Mouse (Mus musculus) left cerebral cortex, adult 9 months (tissue): ENCODE results near the gene C1qtnf9.

Experiments used
- DNase-seq, 2 experiments: peaks; one replicate each; pipeline ENCODE4 v3.0.0; 2022; ENCODE audit warnings: low spot score in 2 of 2

The C1qtnf9 gene

DNA sequence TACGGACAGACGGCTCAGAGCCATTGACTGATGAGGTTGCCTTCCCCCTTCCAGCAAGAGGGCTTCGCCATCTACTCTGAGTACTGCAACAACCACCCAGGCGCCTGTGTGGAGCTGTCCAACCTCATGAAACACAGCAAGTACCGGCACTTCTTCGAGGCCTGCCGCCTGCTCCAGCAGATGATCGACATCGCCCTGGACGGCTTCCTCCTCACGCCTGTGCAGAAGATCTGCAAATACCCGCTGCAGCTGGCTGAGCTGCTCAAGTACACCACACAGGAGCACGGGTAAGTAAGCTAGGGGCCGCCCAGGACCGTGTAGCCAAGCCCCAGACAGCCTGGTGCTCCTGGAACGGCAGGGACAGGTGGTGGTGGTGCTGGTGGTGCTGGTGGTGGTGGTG is 16.4 kb upstream of the C1qtnf9 start:
- DNase-seq, result no peak

DNA sequence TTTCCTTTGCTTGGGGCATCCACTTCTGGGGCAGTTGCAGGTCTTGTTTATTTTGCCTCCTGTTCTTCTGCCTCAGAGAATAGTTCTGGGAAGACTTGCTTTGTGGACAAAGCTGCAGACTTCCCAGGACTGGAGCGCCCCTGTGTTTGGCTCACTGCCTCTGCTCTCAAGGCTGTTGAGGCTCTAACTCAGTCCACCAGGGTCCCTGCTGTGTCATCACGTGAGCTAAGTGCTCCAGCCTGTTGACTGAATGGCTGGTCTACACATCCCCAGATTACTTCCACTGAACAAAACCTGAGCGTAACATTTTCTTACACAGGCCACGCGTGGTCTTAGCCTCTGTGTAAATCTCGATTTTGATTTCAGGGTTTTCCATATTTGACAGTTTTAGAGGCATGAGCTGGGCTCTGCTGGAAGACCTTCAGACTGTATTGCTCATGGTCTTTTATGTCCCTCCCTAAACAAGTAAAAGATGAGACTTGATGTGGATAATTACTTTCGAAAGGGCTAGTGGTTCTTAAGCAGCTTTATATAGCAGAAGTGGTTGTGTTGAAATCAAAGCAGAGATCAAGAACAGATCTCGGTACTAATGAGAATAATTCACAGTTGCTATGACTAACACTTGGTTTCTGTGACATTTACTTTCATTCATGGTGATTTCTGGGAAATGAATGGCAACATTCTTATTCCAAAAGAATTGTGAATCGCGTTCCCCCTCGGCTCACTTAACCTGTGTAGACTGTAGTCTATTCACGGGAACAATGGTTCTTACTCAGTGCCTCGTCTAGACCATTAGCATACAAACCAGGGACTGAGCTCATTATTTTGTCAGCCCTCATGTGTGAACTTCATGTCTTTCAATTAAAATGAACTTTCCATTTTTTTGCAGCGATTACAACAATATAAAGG is 14.8 kb upstream of the C1qtnf9 start:
- no peak for DNase-seq

- DNase-seq, result no peak
Measured at GRCm38 (mm10) chr14:60753801-60754126, 14.2 kb upstream of the C1qtnf9 start.

DNA sequence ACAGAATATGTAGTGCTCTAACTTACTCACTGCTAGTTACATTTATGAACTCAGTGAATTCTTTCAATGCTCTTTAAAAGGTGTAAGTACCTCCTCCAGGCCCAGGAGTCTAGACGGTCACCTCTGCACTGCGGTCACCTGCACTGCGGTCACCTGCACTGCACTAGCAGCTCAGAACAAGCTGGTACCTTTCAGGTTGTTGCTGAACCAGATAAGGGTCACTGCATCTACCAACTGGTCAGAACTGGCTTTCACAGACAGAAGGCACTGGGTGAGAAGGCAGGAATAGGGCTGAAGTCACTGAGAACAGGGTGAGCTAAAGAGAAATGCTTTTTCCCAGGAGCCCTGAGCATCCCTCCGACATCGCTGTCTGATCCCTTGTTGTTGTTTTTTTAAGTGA is 13.3 kb upstream of the C1qtnf9 start:
- no peak for DNase-seq

DNA sequence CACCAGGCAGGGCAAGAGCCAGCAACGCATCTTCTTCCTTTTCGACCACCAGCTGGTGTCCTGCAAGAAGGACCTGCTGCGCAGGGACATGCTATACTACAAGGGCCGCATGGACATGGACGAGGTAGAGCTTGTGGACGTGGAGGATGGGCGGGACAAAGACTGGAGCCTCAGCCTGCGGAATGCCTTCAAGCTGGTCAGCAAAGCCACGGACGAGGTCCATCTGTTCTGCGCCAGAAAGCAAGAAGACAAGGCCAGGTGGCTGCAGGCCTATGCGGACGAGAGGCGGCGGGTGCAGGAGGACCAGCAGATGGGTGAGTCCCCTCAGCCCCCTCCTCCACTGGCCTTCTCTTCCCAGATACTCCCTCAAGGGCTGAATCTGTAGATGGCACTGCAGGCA is 11.7 kb upstream of the C1qtnf9 start:
- no peak for DNase-seq

DNA sequence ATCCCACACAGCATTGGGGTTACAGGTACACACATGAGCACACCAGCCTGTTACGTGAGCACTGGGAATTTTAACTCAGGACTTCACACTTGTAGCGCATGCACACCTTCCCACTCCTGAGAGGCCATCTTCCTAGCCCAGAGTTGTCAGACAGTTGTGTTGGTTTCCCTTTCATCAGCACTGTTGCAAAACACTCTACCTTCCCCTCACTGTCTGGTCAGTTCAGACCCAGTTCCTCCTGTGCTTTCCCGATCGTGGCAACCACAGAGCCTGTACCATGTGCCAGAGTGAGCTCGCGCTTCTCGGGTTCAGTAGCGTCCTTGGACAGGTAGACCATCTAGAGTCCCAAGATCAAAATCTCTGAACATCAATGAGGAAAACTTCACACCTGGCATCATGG is 10.7 kb upstream of the C1qtnf9 start:
- no peak for DNase-seq

- no peak for DNase-seq
Measured at GRCm38 (mm10) chr14:60757722-60758121, 10.2 kb upstream of the C1qtnf9 start.

GRCm38 (mm10) chr14:60759097-60759496 is 8.8 kb upstream of the C1qtnf9 start:
- DNase-seq, result no peak

DNA sequence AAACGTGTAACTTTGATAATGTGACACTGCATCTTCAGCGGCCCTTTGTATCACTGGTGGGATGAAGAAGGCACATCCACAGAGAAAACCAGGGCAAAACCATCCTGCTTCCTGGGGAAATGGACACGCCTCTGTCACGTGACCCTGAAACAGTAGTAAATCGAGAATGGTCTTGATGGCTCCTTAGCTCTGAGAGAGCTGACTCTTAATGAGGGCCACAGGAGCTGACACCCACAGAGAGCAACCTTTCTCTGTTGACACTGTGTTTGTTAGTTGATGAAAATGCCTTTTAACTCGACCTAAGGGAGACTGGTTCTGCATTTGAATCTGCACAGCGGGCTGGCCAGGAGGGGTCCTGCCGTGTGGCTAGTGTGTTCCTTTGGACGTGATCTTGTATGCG is 6.1 kb upstream of the C1qtnf9 start:
- no peak for DNase-seq

DNA sequence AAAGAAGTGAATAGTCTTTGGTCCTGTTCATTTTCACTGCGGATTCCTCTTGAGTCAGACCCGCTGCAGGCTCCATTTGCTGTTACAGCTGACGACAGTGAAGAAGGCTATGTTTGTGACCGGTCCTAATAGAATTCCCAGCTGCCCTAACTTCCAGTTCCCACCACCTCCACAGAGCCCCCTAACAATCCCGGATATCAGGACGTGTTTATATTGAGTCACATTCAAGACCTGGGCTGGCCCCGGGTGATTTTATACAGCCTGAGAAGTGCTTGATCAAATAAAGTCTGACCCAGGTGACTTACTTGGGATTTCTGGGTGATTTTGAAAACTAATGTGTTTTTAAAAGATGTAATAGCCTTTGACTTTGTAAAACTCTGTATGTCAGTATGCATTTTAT is 5.2 kb upstream of the C1qtnf9 start:
- no peak for DNase-seq

GRCm38 (mm10) chr14:60763746-60764145 is 4.2 kb upstream of the C1qtnf9 start:
- no peak for DNase-seq

- no peak for DNase-seq
Measured at GRCm38 (mm10) chr14:60764526-60764925, 3.4 kb upstream of the C1qtnf9 start.

DNA sequence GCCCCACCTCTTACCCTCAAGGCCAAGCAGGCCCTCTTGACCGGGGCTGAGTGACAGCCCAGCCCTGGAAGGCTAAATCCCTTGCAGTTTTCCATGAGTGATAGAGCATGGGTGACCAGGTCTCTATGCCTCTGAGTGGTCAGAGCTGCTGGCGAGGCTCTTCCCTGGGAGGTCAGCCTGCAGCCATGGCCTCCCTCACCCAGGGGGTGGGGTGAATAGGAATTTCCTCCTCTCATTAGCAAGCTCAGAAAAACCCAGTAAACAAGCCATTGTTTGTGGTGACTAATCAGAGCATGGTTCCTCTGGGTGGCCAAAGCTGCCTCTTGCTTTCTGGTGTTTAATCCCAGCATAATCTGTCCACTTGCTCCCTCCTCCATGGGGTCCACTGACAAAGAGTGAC is 2.9 kb upstream of the C1qtnf9 start:
- no peak for DNase-seq

GRCm38 (mm10) chr14:60769340-60769739 is 1.4 kb downstream of the C1qtnf9 start:
- no peak for DNase-seq

DNA sequence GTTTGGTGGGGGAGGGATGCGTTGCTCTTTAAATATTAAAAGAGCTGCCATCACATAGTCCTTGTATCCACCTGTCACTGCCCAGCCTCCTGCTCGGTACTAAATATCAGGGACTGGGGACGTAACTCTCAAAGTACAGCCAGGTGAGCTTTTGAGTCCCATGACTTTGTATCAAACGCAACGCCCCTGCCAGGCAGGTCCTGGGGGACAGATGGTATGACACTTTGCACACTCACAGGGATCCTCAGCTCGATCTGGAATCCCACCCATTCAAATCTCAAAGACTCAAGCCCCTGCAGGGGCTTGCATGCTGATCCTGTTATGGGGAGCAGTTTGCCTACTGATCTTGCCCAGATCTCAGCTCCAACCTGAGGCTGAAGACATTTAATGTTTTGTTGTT is 2.7 kb downstream of the C1qtnf9 start:
- DNase-seq, result no peak

- peak; percentile 26 to 77 for DNase-seq
Measured at GRCm38 (mm10) chr14:60771057-60771456, 3.1 kb downstream of the C1qtnf9 start.

DNA sequence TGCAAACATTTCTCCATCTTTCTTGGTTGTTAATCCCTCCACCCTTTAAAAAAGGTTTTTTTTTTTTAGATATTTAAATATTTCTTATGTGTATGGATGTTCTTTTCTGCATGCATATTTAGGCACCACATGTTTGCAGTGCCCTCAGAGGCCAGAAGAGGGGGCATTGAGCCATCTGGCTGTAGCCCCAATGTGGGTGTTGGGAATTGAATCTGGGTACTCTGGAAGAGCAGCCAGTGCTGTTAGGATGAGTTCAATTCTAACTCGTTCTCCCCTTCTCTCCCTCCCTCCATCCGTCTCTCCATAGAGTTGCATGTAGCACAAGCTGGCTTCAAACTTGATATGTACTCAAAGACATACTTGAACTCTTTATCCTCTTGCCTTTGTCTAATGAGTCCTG is 5.5 kb downstream of the C1qtnf9 start:
- no peak for DNase-seq

- no peak for DNase-seq
Measured at GRCm38 (mm10) chr14:60776521-60776920, 8.6 kb downstream of the C1qtnf9 start.

DNA sequence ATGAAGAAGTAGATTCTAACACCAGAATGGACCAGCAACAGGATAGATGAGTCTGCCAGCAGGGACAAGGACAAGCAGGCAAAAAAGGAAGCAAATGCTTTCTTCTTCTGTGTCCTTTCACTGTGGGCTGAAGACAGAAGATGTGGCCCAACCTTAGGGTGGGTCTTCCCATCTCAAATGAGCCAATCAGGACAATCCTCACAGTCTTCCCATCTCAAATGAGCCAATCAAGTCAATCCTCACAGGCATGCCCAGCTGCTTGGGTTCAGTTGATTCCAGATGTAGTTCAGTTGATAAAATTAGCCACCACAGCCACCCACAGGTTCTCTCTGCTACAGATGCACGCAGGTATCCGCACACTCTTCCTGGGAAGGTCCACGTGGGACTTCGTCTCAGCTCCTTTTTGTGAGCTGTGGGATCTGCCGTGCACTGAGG is 9.6 kb downstream of the C1qtnf9 start:
- DNase-seq, result no peak

DNA sequence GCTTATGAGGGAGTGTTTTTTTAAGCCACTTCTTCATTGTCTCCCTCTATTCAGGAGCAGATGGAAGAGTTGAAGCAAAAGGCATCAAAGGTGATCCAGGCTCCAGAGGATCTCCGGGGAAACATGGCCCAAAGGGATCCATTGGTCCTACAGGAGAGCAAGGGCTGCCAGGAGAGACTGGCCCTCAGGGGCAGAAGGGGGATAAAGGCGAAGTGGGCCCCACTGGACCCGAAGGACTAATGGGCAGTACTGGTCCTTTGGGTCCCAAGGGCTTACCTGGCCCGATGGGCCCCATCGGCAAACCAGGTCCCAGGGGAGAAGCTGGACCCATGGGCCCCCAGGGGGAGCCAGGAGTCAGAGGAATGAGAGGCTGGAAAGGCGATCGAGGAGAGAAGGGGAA is 11.3 kb downstream of the C1qtnf9 start:
- DNase-seq, result no peak

GRCm38 (mm10) chr14:60782121-60782656 is 14.3 kb downstream of the C1qtnf9 start:
- DNase-seq, result no peak

DNA sequence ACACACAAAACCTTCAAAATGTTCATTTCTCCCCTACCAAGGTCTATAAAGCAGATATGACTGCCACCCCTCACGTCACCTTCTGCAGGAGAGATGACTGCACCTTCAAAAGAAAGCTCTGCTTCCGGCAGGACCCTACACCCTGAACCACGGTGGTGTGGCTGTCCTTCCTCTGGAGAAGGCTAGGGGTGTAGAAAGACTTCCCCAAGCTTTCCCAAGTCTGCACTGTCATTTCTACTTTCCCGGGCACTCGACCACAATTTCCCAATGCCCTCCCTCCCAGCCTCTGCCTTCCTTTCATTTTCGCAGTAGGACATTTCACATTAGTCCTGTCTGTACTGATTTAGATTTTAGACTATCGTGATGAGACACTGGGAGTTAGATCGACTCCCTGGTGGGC is 15.3 kb downstream of the C1qtnf9 start:
- DNase-seq, result no peak

DNA sequence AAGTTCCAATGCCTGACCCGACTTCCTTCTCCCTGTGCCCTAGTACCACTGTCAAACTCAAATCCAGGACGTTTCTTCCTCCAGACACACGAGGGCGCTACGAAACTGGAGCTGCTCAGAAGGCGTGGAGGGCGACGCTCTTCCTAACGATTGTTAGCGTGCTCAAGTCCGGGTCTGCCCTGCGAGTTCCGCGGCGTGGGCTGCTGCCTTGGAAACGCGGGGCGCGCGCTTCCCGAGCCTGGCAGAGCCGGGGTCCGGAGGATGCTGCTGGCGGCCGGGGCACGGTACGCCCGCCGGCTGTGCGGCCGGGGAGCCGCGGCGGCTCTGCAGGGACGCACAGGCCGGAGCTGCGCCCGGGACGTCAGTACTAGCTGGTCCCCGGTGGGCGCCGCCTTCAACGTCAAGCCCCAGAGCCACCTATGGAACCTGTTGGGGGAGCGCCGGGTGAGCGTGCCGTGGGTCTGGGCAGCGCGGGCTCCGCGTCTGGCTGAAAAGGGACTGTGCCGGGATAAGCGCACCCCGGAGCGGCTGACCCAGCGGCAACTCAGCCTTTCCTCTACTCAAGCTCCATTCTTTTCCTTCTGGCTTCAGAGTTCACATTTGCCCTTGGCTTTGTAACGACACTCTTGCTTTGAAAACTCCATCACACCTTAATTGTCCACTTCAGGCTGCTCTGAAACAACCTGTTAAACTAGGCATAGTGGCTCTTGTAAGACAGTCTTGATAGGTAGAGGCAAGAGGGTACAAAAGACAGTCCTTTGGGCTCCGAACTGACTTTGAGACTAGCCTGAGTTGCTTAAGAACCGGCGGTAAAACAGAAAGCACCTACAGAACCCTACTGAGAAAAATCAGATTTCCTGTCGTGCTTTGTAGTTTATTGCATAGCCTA is 16.7 kb downstream of the C1qtnf9 start, which contains the start of gene Mipep:
TSS of gene Mipep (plus strand) at position 147 of the 889 bp plus-strand sequence.
- DNase-seq, result peak; percentile 32 to 82
